Mouse (Mus musculus) liver, adult 2 months (tissue): ENCODE measurements around the gene Sla2. TPM values are rescaled to one million over a fixed set of nuclear protein-coding genes. Genes with fewer than 3 reads are reported as not detected.

ENCODE experiments used
- DNase-seq: peaks from one replicate; pipeline ENCODE4 v3.0.0-alpha.2; 2011; ENCODE audit warnings: low read depth, low spot score; ENCODE audit errors: extremely low read depth
- H3K27ac ChIP-seq: fragments of 200-500 bp; replicated peaks from 2 replicates; pipeline ENCODE4 v1.5.1; 2012; ENCODE audit warnings: low read depth, mild to moderate bottlenecking, control low read depth, inconsistent platforms, low read length; ENCODE audit not compliant: insufficient read depth
- H3K27me3 ChIP-seq: fragments of 200-500 bp; 2 replicates; pipeline ENCODE4 v1.6.1; 2012; ENCODE audit warnings: mild to moderate bottlenecking, moderate library complexity, low read length, inconsistent platforms; ENCODE audit not compliant: control insufficient read depth, insufficient read depth
- H3K36me3 ChIP-seq: fragments of 200-500 bp; 2 replicates; pipeline ENCODE4 v1.6.1; 2012; ENCODE audit warnings: low read length, inconsistent platforms; ENCODE audit not compliant: control insufficient read depth, insufficient read depth
- H3K4me1 ChIP-seq: fragments of 200-500 bp; 2 replicates; pipeline ENCODE4 v1.6.1; 2011; ENCODE audit warnings: low read length; ENCODE audit not compliant: control insufficient read depth, insufficient read depth
- H3K4me3 ChIP-seq: fragments of 200-500 bp; 2 replicates; pipeline ENCODE4 v1.5.1; 2011; ENCODE audit warnings: low read depth, mild to moderate bottlenecking, control low read depth, low read length, moderate library complexity; ENCODE audit not compliant: insufficient read depth
- H3K79me2 ChIP-seq: fragments of 200-500 bp; 2 replicates; pipeline ENCODE4 v1.6.1; 2012; ENCODE audit warnings: inconsistent platforms, mild to moderate bottlenecking, low read length, moderate library complexity; ENCODE audit not compliant: control insufficient read depth, insufficient read depth
- H3K9ac ChIP-seq: fragments of 200-500 bp; 2 replicates; pipeline ENCODE4 v1.6.1; 2012; ENCODE audit warnings: low read depth, mild to moderate bottlenecking, control low read depth, inconsistent platforms, low read length
- CTCF ChIP-seq: fragments of 200-500 bp; IDR thresholded peaks from 2 replicates; pipeline ENCODE4 v1.5.1; 2011; ENCODE audit warnings: low read depth, low read length, control low read depth
- POLR2A ChIP-seq: fragments of 200-500 bp; IDR thresholded peaks from 2 replicates; pipeline ENCODE4 v1.6.1; 2011; ENCODE audit warnings: low read length, control low read depth; ENCODE audit not compliant: insufficient read depth; ENCODE audit errors: extremely low read depth
- WGBS: fragments of 180-500 bp; shearing (Covaris S2); methylation state at CpG from one replicate; pipeline ENCODE4 v1.1.7; 2018; 5-methylcytosine and 5-hydroxymethylcytosine counted together
- polyA plus RNA-seq: library from polyadenylated mRNA; depleted of rRNA; stranded (reverse); fragments of >200 nt; gene quantifications from 2 replicates; pipeline ENCODE4 v1.2.3, GENCODE M21; 2012
- total RNA-seq: library from RNA; depleted of rRNA; stranded (reverse); fragments of >200 nt; gene quantifications from 2 replicates; pipeline ENCODE4 v1.2.3, GENCODE M21; 2014

Gene Sla2
- total and polyA plus RNA-seq, 2 experiments: 0.09 to 0.20 TPM

GRCm38 (mm10) chr2:156848526-156849182 lies 38.3 kb downstream of the Sla2 start:
- Histone ChIP-seq H3K79me2 (no peaks in the 10 kb centered on the region), H3K36me3 (no peaks in the 10 kb centered on the region), H3K27ac (no peak overlapping the region), H3K4me1 (0 out of 2 replicates have a peak, but pooled peaks cover 3% of the 10 kb centered on the region), H3K9ac (no peak overlapping the region), H3K4me3 (no peak overlapping the region), H3K27me3 (no peaks in the 10 kb centered on the region)
- TF ChIP-seq POLR2A (no peak), CTCF (no peak)
- no peak for DNase-seq
- WGBS: 66% methylated on average over 6 of the region's 6 CpGs

- DNase-seq: no peak
- Histone ChIP-seq H3K27ac (no peak overlapping the region), H3K4me3 (no peak overlapping the region), H3K4me1 (0 out of 2 replicates have a peak, but pooled peaks cover 3% of the 10 kb centered on the region), H3K27me3 (no peaks in the 10 kb centered on the region), H3K9ac (no peak overlapping the region), H3K36me3 (no peaks in the 10 kb centered on the region), H3K79me2 (no peaks in the 10 kb centered on the region)
- TF ChIP-seq POLR2A (no peak), CTCF (no peak)
- WGBS: 66% methylated on average over 6 of the region's 6 CpGs
Measured at GRCm38 (mm10) chr2:156847653-156848052, 39.3 kb downstream of the Sla2 start.

GRCm38 (mm10) chr2:156844715-156845114 lies 42.3 kb downstream of the Sla2 start:
- peaks cover 2% of the 10 kb centered on the region for H3K4me1 ChIP-seq
- WGBS: 71% methylated on average over 10 of the region's 10 CpGs
- H3K4me3 ChIP-seq: no peak overlapping the region

GRCm38 (mm10) chr2:156843331-156843730 lies 43.7 kb downstream of the Sla2 start:
- Histone ChIP-seq H3K4me1 (peaks cover 2% of the 10 kb centered on the region), H3K27ac (no peak overlapping the region), H3K27me3 (peaks cover 11% of the 10 kb centered on the region), H3K79me2 (no peaks in the 10 kb centered on the region), H3K9ac (no peak overlapping the region), H3K4me3 (no peak overlapping the region), H3K36me3 (no peaks in the 10 kb centered on the region)
- 83% methylated on average over 10 of the region's 10 CpGs for WGBS
- no peak for DNase-seq
- no peak for TF ChIP-seq CTCF
- no peak for TF ChIP-seq POLR2A

More at GRCm38 (mm10) chr2:156844715-156845114, 42.3 kb downstream of the Sla2 start:
- TF ChIP-seq CTCF (no peak), POLR2A (no peak)
- DNase-seq: no peak
- H3K27me3 ChIP-seq: peaks cover 10% of the 10 kb centered on the region
- H3K27ac ChIP-seq: no peak overlapping the region; the same call in 1 of the 2 replicates
- no peak overlapping the region for H3K9ac ChIP-seq
- H3K79me2 ChIP-seq: no peaks in the 10 kb centered on the region
- H3K36me3 ChIP-seq: no peaks in the 10 kb centered on the region

- peaks cover 11% of the 10 kb centered on the region for H3K27me3 ChIP-seq
- no peaks in the 10 kb centered on the region for H3K36me3 ChIP-seq
- no peaks in the 10 kb centered on the region for H3K79me2 ChIP-seq
- no peak for DNase-seq
- WGBS: 78% methylated on average over 11 of the region's 11 CpGs
- no peak overlapping the region for H3K4me3 ChIP-seq
- peaks cover 2% of the 10 kb centered on the region for H3K4me1 ChIP-seq
- no peak overlapping the region for H3K27ac ChIP-seq
- no peak for TF ChIP-seq POLR2A
- H3K9ac ChIP-seq: no peak overlapping the region
Measured at GRCm38 (mm10) chr2:156842711-156843110, 44.3 kb downstream of the Sla2 start.
